Mouse (Mus musculus): ENCODE measurements around the gene Susd3.

DNA sequence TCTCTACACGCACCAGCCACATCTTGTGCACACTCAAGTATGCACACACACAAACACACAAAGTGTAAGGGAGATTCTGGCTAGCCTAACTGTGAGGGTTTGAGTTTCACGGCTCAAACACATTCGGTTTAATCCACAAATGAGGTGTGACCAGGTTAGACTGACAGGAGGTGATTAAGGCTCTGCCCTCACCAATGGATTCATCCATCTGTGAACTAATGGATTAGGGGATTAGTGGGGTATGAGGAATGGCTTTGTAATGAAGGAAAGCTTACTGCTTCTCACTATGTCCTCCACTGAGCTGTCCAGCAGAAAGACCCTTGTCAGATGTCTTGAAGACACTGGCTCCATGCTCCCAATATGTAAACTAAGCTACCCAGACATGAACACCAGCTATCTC is 29.9 kb downstream of the Susd3 start:
- no peak for TF ChIP-seq CTCF (IDR thresholded peaks at IDR 0.05; ENCODE audit: extremely low read depth, insufficient read depth, low read length)
- TF ChIP-seq POLR2A (IDR thresholded peaks at IDR 0.05; ENCODE audit: extremely low read depth, insufficient read depth, low read length): no peak

All from cortical plate, adult 2 months (tissue).